Mouse (Mus musculus): ENCODE data around the gene Trmt11.
"Not testable (repeated sequence)": the region's sequence is repeated elsewhere in the genome, so short reads cannot be mapped to it uniquely, and the experiment has no call there.

- not testable (repeated sequence) for TF ChIP-seq SRF (IDR thresholded peaks at IDR 0.05; ENCODE audit: control insufficient read depth, insufficient read length, low read depth); E2F4 (IDR thresholded peaks at IDR 0.05; ENCODE audit: insufficient read depth); POLR2A (IDR thresholded peaks at IDR 0.05; ENCODE audit: insufficient read length, low read depth); USF1 (IDR thresholded peaks at IDR 0.05; ENCODE audit: low read depth); REST (IDR thresholded peaks at IDR 0.05; ENCODE audit: insufficient read depth, insufficient read length); POLR2AphosphoS2 (IDR thresholded peaks at IDR 0.05; ENCODE audit: insufficient read length, low read depth); TCF12 (IDR thresholded peaks at IDR 0.05; ENCODE audit: insufficient read depth, poor library complexity, severe bottlenecking); MYOD1 (IDR thresholded peaks at IDR 0.05; ENCODE audit: control insufficient read depth in 1 of 3, insufficient read length in 2 of 3, low read depth in 2 of 3); MYOG (IDR thresholded peaks at IDR 0.05; ENCODE audit: control insufficient read depth in 1 of 3, insufficient read depth in 1 of 3, insufficient read length in 2 of 3, low read depth in 2 of 3)
Measured at GRCm38 (mm10) chr10:30498223-30498622, 102.3 kb downstream of the Trmt11 start.

Measured in myocyte (in vitro differentiated cells).